Mouse (Mus musculus) A20 (cell line): ENCODE measurements around the gene Vps72.
A peak's percentile ranks its signal among the peaks of the same experiment; 100 is the strongest.
"Not testable (repeated sequence)": the region's sequence is repeated elsewhere in the genome, so short reads cannot be mapped to it uniquely, and the experiment has no call there.

ENCODE experiments used
- DNase-seq: peaks from one replicate; pipeline ENCODE4 v3.0.0-alpha.2; 2011; ENCODE audit warnings: low read depth, low spot score

The Vps72 gene

GRCm38 (mm10) chr3:95133680-95134101 is 22.9 kb downstream of the Vps72 start, which contains the start of the genes Scnm1 and Lysmd1:
TSS of gene Scnm1 (minus strand) at chr3:95134011.
TSS of gene Lysmd1 (plus strand) at chr3:95134088.
- DNase-seq, result peak; percentile 95

GRCm38 (mm10) chr3:95134133-95134532 is 23.3 kb downstream of the Vps72 start:
- not testable (repeated sequence) for DNase-seq

GRCm38 (mm10) chr3:95135023-95135422 is 24.2 kb downstream of the Vps72 start:
- DNase-seq, result peak; percentile 76

GRCm38 (mm10) chr3:95135433-95136052 is 24.7 kb downstream of the Vps72 start:
- no peak for DNase-seq

GRCm38 (mm10) chr3:95136336-95136735 is 25.5 kb downstream of the Vps72 start:
- DNase-seq, result peak; percentile 47

GRCm38 (mm10) chr3:95139586-95140288 is 28.9 kb downstream of the Vps72 start:
- no peak for DNase-seq

GRCm38 (mm10) chr3:95140289-95140595 is 29.4 kb downstream of the Vps72 start:
- DNase-seq, result no peak

GRCm38 (mm10) chr3:95140795-95141194 is 30.0 kb downstream of the Vps72 start:
- DNase-seq, result no peak

- DNase-seq, result no peak
These were observed 30.7 kb downstream of the Vps72 start for GRCm38 (mm10) chr3:95141474-95141873.

- no peak for DNase-seq
These were observed 31.3 kb downstream of the Vps72 start, which contains the start of gene Tnfaip8l2 for GRCm38 (mm10) chr3:95141952-95142616. TSS of gene Tnfaip8l2 (minus strand) at chr3:95142360.

- DNase-seq, result peak; percentile 79
These were observed 31.8 kb downstream of the Vps72 start for GRCm38 (mm10) chr3:95142617-95143011.

GRCm38 (mm10) chr3:95147924-95148323 is 37.1 kb downstream of the Vps72 start:
- DNase-seq, result no peak

- peak; percentile 79 for DNase-seq
These were observed 43.1 kb downstream of the Vps72 start for GRCm38 (mm10) chr3:95153874-95154273.

- no peak for DNase-seq
These were observed 48.7 kb downstream of the Vps72 start for GRCm38 (mm10) chr3:95159511-95159986.

- peak; percentile 90 for DNase-seq
These were observed 49.5 kb downstream of the Vps72 start, which contains the start of gene Sema6c for GRCm38 (mm10) chr3:95159987-95160963. TSS of gene Sema6c (plus strand) at chr3:95160457.

- DNase-seq, result no peak
These were observed 50.3 kb downstream of the Vps72 start for GRCm38 (mm10) chr3:95161041-95161551.

GRCm38 (mm10) chr3:95161618-95162344 is 51.0 kb downstream of the Vps72 start:
- no peak for DNase-seq

GRCm38 (mm10) chr3:95162345-95162628 is 51.5 kb downstream of the Vps72 start:
- no peak for DNase-seq

GRCm38 (mm10) chr3:95163419-95164255 is 52.8 kb downstream of the Vps72 start:
- no peak for DNase-seq

GRCm38 (mm10) chr3:95164256-95164550 is 53.4 kb downstream of the Vps72 start:
- no peak for DNase-seq
